Mouse (Mus musculus) common myeloid progenitor, adult 5-6 weeks (primary cell): ENCODE data around the gene Syt6. TPM values are rescaled to one million over a fixed set of nuclear protein-coding genes. Genes with fewer than 3 reads are reported as not detected.

Experiments
- total RNA-seq: library from RNA; stranded (forward); fragments of 200-1000, 187-1606 nt; gene quantifications from 2 replicates; pipeline ENCODE4 v1.2.3, GENCODE M21; 2017

Gene Syt6
- total RNA-seq, 1 experiment from 2014 or later = not detected

Other genes starting within 250 kb of the Syt6 start
- 0.73 and 1.1 TPM in 2 replicates for gene Atg4a-ps, start 70.8 kb downstream of the Syt6 start, total RNA-seq
- gene Olfml3, start 162.8 kb downstream of the Syt6 start, total RNA-seq = 0.15 and 0.73 TPM in 2 replicates
- gene Gm10964, start 164.1 kb downstream of the Syt6 start, total RNA-seq = not detected in 2 replicates
- gene Hipk1, start 216.3 kb downstream of the Syt6 start, total RNA-seq = 75.4 and 87.3 TPM in 2 replicates
- 14.7 and 17.2 TPM in 2 replicates for gene Dclre1b, start 234.2 kb downstream of the Syt6 start, total RNA-seq
- gene Ap4b1, start 234.3 kb downstream of the Syt6 start, total RNA-seq = 15.3 and 17.7 TPM in 2 replicates
- not detected in 2 replicates for gene Gm43064, start 234.3 kb downstream of the Syt6 start, total RNA-seq